Mouse (Mus musculus) right cerebral cortex, postnatal 14 days (tissue): ENCODE results near the gene BC034090.

Source experiments
- DNase-seq: peaks from one replicate; pipeline ENCODE4 v3.0.0; 2022

BC034090 gene

DNA sequence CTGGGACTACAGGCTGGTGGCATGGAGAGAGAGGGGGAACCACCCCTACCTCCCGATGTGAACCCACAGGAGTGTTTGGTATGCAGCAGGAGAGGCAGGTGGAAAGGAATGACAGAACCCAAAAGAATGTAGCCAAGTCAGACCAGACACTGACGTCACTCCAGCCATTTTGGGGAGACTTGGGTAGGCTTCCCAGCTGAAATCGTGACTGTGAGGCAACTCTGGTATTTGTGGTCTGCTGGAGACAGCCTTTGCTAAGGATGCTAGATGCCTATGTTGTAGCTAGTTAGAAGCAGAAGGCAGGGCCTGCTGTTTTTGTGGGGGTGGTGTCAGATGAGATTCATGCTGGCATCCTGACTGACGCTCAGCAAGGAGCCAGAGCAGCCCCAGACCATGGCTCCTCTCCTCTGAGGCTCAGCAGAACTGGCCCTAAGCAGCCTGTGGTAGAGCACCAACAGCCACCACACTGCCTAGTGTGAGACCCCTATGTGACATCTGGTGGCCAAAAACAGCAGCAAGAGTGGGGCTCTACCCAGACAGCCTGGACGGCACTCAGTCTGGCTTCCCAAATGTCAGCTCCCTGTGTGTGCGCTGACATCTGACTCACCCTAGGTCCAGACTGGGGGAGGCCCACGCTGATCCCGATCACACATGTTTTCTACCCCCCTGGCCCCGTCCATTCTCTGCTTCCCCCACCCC, 29.0 kb downstream of the BC034090 start:
- DNase-seq, result peak; percentile 50

DNA sequence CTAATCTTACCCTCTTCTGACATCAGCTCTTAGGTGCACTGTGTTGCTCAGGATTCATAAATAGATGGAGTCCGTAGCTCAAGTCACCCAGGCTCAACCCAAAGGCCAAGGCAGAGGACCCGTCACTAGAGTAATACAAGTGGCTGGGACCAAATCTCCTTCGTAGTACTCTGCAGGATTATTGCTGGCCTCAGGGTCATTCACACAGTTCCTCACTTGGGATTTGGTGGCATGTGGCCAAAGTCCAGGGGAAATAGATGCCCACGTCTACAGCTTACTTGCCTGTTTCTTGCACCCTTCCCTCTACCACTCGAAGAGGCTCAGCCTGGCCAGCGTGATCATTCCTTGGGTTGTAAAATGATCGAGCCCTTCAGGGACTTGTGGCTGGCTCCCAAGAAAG, 30.3 kb downstream of the BC034090 start:
- DNase-seq, result peak; percentile 15

DNA sequence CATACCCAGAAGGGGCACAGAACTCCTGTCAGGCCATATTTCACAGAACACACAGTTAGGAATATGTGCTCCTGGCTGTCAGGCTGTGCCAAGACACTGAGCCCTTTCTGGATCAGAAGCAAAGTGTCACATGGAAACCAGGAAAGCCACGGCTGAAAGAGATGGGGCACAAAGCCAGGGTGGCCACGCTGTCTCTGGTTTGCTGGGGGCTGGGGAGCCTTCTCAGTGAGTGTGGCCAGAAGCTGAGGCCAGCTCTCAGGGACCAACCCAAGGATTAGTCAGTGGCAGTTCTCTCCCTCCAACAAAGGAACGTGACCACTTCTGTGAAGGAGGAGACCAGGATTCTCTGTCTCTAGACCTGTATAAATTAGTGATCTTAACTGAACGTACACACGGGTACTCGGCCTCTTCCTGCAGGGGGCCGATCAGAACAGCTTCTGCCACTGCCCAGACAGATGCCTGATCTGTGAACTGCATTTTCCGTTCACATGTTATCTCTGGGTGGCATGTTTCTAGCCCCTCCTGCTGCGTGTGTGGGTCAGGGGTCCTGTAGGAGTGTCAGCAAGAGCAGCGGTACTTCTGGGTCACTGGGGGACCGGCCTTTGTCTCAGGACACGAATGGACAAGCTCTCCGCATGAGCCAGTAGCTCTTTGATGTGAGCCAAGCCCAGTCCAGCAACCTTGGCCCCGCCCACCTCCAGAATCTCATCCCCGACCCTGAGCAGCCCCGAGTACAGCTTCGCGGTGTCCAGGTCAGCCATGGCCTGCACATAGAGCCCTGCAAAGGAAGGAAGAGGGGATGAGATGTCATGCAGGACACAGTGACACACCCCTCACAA, 31.1 kb downstream of the BC034090 start:
- DNase-seq, result peak; percentile 37

DNA sequence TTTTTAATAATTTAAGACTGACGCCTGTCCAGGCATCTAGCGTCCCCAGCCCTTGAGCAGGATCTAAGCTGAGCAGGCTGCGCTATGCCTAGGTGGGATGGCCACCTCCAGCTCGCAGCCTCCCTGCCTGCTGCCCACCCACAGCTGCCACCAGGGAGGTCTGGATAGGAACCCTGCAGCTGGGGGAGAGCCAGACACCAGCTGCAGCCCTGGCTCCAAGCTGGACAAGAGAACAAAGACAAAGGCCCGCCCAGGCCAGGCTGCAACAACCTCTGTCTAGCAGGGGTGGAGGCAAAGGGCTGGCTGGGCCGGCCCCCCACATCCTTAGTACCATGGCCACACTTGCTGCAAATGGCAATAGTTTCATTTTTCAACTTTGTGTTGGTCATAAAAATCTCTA, 31.8 kb downstream of the BC034090 start:
- DNase-seq, result peak; percentile 30

DNA sequence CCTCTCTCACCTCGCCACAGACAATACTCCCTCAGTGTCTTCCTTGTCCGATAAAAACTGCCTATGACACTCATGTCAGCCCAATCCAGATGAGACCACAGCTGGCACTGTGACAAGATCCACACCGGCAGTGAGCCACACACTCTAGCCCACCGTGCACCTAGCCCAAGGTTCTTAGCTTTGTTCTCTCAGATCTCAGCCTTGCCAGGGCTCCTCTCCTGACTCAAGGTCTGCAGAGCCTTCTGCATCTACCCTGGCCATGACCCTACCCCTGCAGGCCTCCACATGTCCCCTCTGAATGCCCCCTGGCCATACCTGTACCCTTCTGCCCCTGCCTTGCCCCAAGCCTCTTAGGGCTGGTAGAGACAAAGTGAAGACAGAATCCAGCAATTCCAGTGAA, 32.2 kb downstream of the BC034090 start:
- peak; percentile 7 for DNase-seq

DNA sequence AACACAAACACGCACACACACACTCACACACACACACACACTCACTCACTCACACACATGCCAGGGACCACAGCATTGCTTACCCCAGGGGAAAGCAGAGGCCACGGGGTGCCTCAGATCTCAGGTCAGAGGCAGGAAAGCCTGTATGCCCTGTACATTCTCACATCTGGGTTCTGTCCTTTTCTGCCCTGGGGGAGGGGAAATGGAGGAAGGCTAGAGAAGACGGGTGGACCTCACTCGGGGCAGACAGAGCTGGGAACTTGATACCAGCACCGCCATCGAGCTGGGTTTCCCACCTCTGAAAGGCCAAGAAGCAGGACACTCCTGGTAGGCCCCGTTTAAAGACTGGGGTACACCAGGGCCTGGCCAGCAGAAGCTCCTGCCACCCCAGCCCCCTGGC, 33.2 kb downstream of the BC034090 start:
- DNase-seq, result no peak

DNA sequence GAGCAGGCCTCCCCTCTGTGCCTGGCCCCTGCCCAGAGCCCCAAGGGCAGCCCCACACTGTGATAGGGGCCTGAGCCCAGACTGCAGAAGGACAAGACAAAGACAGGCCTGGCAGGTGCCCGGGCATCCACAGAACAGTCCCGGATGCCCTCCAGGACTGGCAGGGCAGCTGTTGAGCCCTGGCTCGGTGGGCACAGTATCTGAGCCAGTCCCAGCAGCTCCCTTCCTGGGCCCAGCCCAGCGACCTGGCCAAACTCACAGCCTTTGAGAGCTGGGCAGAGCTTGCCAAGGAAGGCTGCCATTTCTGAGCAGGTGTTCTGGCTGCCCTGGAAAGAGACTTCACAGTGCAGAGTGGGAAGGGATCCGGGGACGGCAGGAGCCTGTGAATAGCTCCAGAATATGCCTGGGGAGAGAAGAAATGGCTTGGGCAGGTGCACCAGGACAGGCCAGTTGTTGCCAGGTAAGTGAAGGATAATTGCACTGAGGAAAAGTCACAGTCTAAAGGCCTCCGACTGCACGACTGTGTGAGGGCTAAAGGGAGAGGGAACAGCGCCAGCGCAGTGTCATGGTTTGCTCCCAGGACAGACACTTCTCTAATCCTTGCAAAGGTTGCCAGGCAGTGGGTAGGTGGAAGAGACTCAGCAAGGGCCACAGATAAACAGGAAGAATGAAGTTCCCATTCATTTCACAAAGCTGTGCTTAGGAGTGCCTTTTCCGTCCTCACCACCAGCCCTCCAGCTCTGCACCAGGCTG, 34.1 kb downstream of the BC034090 start:
- DNase-seq, result peak; percentile 12

DNA sequence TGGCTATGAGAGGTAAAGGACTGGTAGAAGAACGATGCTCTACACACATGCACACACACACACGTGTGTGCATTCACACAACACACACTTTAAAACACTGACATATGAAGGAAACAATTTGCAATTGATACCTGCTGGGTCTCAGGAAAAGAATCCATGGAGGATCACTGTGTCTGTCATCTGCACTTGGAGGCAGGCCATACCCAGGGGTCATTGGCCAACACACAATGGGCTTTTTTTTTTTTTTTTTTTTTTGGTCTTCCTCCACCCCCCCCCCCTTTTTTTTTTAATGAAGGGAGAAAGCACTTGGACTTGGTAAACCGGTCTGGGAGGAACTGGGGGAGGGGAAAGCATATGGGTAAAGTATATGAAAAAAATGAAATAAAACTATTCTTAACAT, 36.4 kb downstream of the BC034090 start:
- no peak for DNase-seq

DNA sequence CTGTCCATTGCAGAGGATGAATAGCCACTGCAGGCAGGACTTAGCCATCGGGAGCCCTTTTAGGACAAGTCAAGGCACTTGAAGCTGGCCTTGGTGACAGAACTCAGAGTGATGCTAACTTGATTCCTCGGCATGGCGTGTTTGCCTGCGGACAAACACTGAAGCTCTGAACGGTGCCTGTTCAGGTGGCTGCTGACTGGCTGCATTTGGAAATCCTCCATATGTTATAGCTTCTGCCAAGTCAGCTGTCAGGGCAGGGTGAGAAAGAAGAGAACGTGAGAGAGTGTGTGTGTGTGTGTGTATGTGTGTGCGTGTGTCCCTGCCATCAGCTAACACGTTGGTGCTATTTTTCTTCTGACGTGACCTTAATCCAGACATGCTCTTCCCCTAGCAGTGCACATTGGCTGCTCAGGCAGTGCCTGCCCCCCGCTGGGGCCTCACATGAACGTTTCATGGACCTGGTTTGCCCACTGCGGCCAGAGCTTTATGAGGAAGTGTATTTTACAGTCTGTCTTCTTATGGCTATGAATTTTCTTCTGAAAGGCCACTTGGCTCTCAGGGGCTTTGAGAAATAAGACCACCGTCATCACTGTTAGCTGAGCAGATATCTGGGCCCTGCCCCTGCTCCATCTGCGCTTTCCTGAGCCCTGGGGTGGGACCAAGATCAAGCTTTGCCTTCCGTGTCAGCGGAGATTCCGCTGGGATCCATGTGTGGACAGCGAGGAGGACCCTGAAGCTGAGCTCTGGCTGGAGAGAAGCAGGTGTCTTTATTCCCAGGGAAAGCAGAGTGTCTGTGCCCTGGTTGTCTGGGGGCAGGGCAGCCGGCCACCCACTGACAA, 38.2 kb downstream of the BC034090 start:
- DNase-seq, result peak; percentile 11

DNA sequence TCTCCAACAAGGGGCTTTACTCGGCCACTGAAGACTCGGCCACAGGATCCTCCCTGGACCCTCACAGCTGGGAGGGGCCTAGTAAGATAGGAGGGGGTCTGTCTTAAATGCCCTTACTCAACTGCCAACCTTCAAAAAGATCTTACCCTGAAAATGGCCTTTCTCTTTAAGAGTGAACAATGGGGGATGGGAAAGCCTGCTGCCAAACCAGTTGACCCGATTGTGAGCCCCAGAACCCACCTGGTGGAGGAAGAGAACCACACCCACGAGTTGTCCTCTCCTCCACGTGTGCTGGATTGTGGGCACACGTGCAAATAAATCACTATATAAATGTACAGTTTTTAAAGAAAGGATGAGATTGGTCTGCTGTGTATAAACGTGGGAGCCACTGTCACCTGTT, 38.9 kb downstream of the BC034090 start:
- no peak for DNase-seq

DNA sequence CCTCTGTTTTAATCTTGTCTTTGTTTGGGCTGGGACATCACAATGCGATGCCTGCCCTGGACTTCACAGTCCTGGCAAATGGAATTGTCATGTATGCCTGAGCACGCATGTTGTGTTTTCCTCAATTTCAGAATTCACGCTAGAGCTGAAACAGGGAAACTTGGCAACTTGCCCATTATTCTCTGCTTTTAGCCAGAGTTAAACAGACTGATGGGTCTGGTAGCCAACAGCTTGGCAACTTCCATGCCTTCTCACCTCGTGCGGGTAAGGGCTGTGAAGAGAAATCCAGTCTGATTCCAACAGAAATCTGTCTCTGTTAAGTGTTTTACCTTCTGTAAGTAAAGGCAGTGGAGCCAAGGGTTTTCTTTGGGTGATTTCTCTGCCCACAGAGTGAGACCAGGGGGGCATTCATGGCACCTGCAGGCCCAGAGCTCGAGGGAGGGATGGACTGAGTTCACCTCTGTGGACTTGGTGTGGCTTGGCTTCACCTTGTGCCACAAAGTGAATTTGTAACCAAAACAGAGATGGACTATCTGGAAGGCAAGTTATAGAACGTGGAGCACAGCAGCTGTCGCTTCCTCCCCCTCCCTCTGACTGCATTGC, 39.6 kb downstream of the BC034090 start:
- peak; percentile 16 for DNase-seq

DNA sequence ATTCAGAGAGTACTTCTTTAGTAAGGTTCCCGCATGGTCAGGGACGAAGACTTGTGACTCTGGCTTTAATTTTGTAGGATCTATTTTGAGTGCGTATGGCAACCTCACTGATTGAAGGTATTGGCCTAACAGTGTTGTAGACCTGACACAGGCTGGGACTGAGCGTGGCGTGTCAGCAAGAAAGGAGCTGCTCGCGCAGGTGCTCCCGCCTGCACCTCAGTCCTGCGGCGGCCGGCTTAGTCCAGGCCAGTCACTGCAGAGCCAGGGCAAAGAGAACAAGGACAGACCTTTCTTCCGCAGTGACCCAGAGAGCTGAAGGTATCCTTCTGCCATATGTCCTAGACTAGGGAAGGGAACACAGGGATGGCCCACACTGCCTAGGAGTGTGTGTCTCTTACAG, 40.3 kb downstream of the BC034090 start:
- DNase-seq, result no peak

DNA sequence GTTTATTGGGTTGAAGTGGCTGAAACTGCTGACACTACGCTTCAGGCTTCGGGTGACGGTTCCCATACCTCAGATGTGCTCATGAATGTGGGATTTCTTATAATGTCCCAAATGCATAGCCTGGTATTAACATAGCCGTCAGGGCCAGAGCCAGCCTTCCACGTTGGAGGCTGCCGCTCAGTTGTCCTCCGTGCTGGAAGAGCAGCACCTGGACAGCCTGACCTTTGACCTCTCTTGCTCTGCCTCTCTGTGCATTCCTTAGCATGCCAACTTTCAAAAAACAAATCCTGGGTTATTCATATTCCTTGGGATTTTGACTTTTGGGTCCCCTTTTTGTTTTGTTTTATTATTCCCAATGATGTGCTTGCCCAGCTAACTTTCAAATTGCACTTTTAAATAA, 41.1 kb downstream of the BC034090 start:
- no peak for DNase-seq

DNA sequence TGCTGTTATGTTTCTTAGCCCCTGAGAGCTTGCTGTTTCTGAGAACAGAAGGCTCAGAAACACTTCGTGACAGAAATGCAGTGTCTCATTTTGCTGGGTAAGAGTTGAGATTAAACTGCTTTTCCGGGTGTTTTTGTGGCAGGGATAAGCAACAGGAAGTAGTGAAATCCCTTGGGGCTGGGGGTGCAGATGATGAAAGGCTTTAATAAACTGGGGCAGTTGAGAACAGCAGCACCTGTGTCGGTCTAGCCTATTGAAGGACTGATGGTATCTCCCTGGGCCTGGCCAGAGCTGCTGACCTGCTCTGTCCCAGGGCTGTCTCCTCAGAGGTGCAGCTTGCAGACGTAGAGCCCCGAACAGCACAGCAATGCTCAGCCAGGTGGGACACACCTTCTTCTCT, 41.8 kb downstream of the BC034090 start:
- no peak for DNase-seq

DNA sequence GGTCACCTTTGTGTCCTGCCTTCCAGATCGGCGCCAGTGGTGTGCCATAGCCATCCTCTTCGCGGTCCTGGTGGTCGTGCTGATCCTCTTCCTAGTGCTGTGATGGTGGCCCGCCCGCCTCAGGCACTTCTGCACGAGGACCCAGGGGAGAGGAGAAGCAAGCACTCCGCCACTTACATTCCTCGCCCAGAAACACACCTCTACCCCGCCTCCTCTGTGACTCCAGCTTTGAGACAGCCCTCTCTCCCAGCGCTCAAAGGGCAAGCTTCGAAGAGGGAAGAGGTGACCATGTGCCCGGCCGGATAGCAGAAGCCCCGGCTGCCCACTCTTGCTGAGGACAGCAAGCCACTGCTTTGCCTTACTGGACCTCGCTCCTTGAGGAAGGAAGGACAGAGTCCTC, 42.3 kb downstream of the BC034090 start:
- DNase-seq, result no peak

DNA sequence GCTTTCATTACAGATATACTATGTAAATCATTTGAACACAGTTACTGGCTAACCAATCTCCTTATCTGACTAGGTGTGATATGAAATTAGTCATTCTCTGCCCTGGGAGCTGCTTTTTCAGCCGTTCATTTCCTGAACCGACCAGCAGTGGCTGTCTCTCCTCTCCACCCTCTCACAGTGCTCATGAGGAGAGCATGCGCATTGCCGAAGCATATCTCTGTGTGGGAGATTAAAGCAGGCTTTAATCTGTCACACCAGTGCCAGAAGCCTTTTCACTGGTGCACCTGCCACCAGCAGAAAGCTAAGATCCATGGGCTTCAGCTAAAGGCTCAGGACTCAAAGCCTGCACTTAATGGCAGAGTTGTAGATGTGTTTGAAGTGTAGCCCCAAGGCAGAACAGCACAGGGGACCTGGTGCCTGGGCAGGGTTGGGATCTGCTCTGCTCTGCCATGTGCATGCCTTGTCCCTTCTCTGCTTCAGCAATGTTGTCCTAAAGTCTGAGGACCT, 42.8 kb downstream of the BC034090 start:
- no peak for DNase-seq

DNA sequence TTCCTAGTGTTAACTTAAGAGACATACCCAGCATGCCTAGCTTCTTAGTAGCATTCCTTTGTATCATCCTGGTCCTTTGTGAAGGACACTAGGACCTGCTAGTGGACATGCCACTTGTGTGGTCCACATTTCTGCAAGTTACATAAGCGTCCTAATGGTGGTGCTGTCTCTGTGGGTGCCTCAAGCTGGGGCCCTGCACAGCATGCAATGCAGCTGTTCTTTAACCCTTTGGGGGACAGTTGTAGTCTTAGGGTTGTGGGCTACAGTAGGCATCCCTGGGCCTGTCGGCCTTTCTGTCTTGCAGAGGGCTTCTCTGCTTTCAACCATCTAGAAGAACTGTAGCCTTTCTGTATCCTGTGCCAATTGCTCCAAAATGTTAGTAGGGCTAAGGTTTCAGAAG, 43.3 kb downstream of the BC034090 start:
- no peak for DNase-seq

DNA sequence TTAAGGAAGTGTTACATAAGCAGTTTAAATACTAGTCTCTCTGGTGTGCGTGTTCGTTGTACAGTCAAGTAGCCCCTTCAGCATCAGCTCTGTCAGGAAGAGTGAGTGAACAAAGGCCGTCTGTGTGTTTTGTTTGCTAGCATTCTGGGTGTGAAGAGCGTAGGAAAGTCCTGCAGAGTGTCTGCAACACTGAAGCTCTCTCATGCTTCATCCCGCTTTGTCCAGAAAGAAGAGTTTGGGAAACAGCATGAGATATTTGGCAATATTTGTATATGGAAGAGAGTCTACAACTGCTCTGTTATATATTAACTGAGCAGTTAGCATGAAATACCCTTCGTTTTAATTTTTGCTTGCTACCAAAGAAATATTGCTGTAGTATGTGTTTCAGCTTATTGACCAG, 44.7 kb downstream of the BC034090 start:
- DNase-seq, result no peak

DNA sequence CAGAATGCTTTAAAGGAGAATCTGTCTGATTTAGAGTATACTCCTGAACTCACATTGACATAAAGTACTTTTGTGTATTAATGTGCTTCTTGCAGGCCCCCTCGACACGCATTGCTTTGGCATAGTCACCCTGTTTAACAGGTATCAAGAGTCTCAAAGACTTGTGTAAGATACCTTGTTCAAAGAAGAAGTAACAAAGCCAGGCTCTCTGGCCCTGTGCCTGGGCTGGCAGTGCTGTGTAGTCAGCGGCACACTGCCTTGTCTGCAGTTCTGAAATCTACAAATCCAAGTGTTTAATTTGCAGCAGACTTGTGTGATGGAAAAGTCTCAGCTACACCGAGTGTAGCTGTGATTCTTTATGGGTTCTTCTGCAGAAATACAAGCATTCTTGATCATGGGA, 47.6 kb downstream of the BC034090 start:
- DNase-seq, result no peak

DNA sequence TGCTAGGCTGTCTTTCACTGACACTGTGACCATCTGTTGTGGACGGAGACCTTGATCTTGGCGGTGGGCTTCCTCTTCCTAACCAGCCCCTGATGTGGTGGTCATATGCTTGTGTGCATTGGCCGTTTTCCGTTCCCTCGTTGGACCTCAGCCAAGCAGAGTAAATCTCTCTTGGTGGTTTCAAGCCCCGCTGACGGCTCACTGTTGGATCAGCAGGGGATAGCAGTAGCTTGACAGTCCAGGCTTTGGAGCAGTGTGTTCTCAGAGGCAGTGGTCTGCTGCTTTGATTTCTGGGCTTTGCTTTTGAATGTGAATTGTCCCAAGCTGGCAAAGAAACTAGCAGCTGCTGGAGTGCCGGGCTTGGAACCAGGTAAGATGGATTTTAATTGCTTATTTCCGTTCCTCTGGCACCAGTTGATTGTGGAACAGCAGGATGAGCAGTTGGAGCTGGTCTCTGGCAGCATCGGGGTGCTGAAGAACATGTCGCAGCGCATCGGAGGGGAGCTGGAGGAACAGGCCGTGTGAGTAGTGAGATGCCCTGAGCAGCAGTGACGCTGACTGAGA, 51.4 kb downstream of the BC034090 start:
- DNase-seq, result no peak

DNA sequence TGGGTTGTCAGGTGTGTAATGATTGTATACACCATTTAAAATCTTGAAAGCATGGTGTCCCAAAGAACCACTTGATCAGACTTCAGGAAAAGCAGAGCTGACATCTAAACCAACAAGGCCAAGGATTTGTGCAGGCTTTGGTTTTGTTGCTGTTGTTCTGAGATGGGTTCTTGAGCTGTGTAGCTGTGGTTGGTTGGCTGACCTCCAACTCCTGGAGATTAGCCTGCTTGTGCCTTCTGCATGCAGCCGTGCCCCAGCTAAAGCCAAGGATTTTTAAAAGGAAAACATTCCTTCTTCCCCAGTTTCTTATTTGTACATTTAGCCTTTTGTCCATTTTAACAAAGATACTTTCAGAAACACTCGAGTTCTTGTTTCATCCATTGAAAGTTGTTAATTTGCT, 52.6 kb downstream of the BC034090 start:
- DNase-seq, result no peak

DNA sequence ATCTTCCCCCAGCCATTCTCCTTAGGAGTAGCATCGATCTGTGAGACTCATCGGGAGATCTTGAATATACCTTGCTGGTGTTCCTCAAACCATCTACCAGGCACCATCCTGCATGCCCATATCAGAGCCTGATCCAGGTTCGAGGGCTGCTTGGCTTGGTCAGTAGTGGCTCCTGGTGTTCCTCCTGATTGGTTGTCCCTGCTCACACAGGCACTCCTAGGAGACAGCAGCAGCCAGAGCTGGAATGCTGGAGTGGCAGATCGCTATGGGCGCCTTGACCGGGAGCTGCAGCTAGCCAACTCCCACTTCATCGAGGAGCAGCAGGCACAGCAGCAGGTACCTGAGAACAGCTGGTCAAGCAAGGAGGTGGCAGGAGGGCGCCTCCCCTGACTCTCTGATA, 53.0 kb downstream of the BC034090 start:
- DNase-seq, result no peak
